Mouse (Mus musculus) lung, postnatal 0 days (tissue): ENCODE results near the gene Unc5a.

Source experiments
- CTCF ChIP-seq: IDR thresholded peaks from 2 replicates; pipeline ENCODE4 v1.5.1; 2016; ENCODE audit warnings: antibody characterized with exemption, mild to moderate bottlenecking
- EP300 ChIP-seq: IDR thresholded peaks from 2 replicates; pipeline ENCODE4 v1.6.1; 2016; ENCODE audit warnings: antibody characterized with exemption, mild to moderate bottlenecking, control low read depth

DNA sequence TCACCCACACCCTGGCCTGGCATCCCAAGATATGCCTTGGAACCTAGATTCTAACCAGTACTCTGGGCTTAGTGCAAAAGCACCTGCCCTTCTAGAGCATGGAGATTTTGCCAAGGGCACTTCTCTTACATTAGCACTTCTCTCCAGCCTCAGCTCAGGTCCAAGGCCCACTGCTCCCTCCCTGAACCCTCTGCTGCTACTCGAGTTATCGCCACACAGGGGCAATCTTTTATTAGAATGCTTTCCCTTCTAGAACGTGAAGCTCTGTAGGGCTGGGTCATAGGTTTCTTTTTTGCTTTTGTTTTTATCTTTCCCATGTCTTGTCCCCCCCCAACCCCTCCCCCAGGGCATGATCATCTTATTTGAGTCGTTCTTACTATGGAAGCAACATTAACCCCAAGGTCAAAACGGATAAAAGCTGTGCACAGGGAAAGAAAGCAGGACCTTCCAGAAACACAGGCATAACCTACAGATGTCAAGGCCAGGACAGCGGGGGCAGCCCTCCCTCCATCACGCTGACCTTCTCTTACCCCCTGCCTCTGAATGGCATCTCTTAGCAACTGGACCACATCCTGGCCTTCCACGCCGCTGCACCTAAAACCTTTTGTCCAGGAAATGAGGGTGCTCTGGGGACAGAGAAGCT is 64.6 kb downstream of the Unc5a start:
- TF ChIP-seq CTCF (peak; percentile 40), EP300 (no peak)
